Mouse (Mus musculus): ENCODE data around the gene Bach1. TPM values are rescaled to one million over a fixed set of nuclear protein-coding genes. Genes with fewer than 3 reads are reported as not detected.

Bach1 gene
- total RNA-seq, 1 experiment from 2014 or later, result 30.1 TPM

- peak; percentile 38 for DNase-seq
Observed at GRCm38 (mm10) chr16:87712986-87713693, 14.4 kb downstream of the Bach1 start.

- no peak for DNase-seq
Observed at GRCm38 (mm10) chr16:87714550-87714949, 15.8 kb downstream of the Bach1 start.

GRCm38 (mm10) chr16:87715221-87715620 lies 16.5 kb downstream of the Bach1 start:
- DNase-seq, result no peak

- DNase-seq, result no peak
Observed at GRCm38 (mm10) chr16:87716269-87716668, 17.5 kb downstream of the Bach1 start.

- DNase-seq, result no peak
Observed at GRCm38 (mm10) chr16:87717046-87717660, 18.4 kb downstream of the Bach1 start.

- no peak for DNase-seq
Observed at GRCm38 (mm10) chr16:87719071-87719470, 20.3 kb downstream of the Bach1 start.

- DNase-seq, result no peak
Observed at GRCm38 (mm10) chr16:87719688-87720283, 21.0 kb downstream of the Bach1 start.

- DNase-seq, result no peak
Observed at GRCm38 (mm10) chr16:87720851-87721409, 22.2 kb downstream of the Bach1 start.

GRCm38 (mm10) chr16:87722857-87723256 lies 24.1 kb downstream of the Bach1 start:
- no peak for DNase-seq

- DNase-seq, result no peak
Observed at GRCm38 (mm10) chr16:87723479-87723878, 24.7 kb downstream of the Bach1 start.

- no peak for DNase-seq
Observed at GRCm38 (mm10) chr16:87724826-87725225, 26.1 kb downstream of the Bach1 start.

- DNase-seq, result no peak
Observed at GRCm38 (mm10) chr16:87725241-87725640, 26.5 kb downstream of the Bach1 start.

GRCm38 (mm10) chr16:87725963-87726362 lies 27.2 kb downstream of the Bach1 start:
- no peak for DNase-seq

GRCm38 (mm10) chr16:87726369-87726768 lies 27.6 kb downstream of the Bach1 start:
- no peak for DNase-seq

GRCm38 (mm10) chr16:87727250-87727649 lies 28.5 kb downstream of the Bach1 start:
- no peak for DNase-seq

GRCm38 (mm10) chr16:87727918-87728317 lies 29.2 kb downstream of the Bach1 start:
- DNase-seq, result no peak

GRCm38 (mm10) chr16:87728703-87729102 lies 30.0 kb downstream of the Bach1 start:
- no peak for DNase-seq

GRCm38 (mm10) chr16:87729469-87729868 lies 30.7 kb downstream of the Bach1 start:
- no peak for DNase-seq

GRCm38 (mm10) chr16:87734868-87735381 lies 36.2 kb downstream of the Bach1 start:
- DNase-seq, result no peak

- no peak for DNase-seq
Observed at GRCm38 (mm10) chr16:87736106-87736505, 37.4 kb downstream of the Bach1 start.

- DNase-seq, result no peak
Observed at GRCm38 (mm10) chr16:87737296-87737695, 38.6 kb downstream of the Bach1 start.

- no peak for DNase-seq
Observed at GRCm38 (mm10) chr16:87737842-87738639, 39.3 kb downstream of the Bach1 start.

All from adrenal gland, postnatal 25 days (tissue).